Mouse (Mus musculus) stomach, postnatal 0 days (tissue): Measurements from ENCODE around the gene Glt8d2. TPM values are rescaled to one million over a fixed set of nuclear protein-coding genes. Genes with fewer than 3 reads are reported as not detected.
A peak's percentile ranks its signal among the peaks of the same experiment; 100 is the strongest.
"Not testable (repeated sequence)": the region's sequence is repeated elsewhere in the genome, so short reads cannot be mapped to it uniquely, and the experiment has no call there.

Source experiments
- ATAC-seq: fragments of 200-750 bp; cut with Nextera tagmentation; 2 replicates; pipeline ENCODE4 v1.8.0; 2017; ENCODE audit not compliant: low FRiP score, low TSS enrichment
- DNase-seq: peaks from one replicate; pipeline ENCODE4 v3.0.0-alpha.2; 2016; ENCODE audit warnings: low spot score
- H3K27ac ChIP-seq: fragments of 300-500 bp; sonication (generic); replicated peaks from 2 replicates; pipeline ENCODE4 v1.5.1; 2014; ENCODE audit warnings: mild to moderate bottlenecking, control low read depth
- H3K27me3 ChIP-seq: fragments of 300-500 bp; sonication (generic); 2 replicates; pipeline ENCODE4 v1.6.1; 2014; ENCODE audit warnings: low read length; ENCODE audit not compliant: control insufficient read depth, insufficient read depth
- H3K36me3 ChIP-seq: fragments of 300-500 bp; sonication (generic); 2 replicates; pipeline ENCODE4 v1.6.1; 2014; ENCODE audit warnings: low read length, mixed read lengths; ENCODE audit not compliant: control insufficient read depth, insufficient read depth
- H3K4me1 ChIP-seq: fragments of 300-500 bp; sonication (generic); replicated peaks from 2 replicates; pipeline ENCODE4 v1.6.1; 2014; ENCODE audit warnings: antibody characterized with exemption; ENCODE audit not compliant: control insufficient read depth, insufficient read depth
- H3K4me2 ChIP-seq: fragments of 300-500 bp; sonication (generic); replicated peaks from 2 replicates; pipeline ENCODE4 v1.6.1; 2014; ENCODE audit warnings: low read depth, mild to moderate bottlenecking, control low read depth, moderate library complexity
- H3K4me3 ChIP-seq: fragments of 300-500 bp; sonication (generic); 2 replicates; pipeline ENCODE4 v1.5.1; 2014; ENCODE audit warnings: low read depth, low read length, control low read depth
- H3K9ac ChIP-seq: fragments of 300-500 bp; sonication (generic); 2 replicates; pipeline ENCODE4 v1.6.1; 2014; ENCODE audit warnings: mild to moderate bottlenecking, low read length, control low read depth, mixed read lengths
- H3K9me3 ChIP-seq: fragments of 300-500 bp; sonication (generic); 2 replicates; pipeline ENCODE4 v1.6.1; 2016; ENCODE audit warnings: low read length; ENCODE audit not compliant: control insufficient read depth
- CTCF ChIP-seq: IDR thresholded peaks from 2 replicates; pipeline ENCODE4 v1.5.1; 2016; ENCODE audit warnings: antibody characterized with exemption, low read depth, mild to moderate bottlenecking, moderate library complexity
- EP300 ChIP-seq: optimal IDR thresholded peaks from 2 replicates; pipeline ENCODE3; 2016; ENCODE audit warnings: antibody characterized with exemption
- WGBS: fragments of 180-500 bp; shearing (Covaris S2); extraction: QIAGEN DNeasy Blood & Tissue Kit; methylation state at CpG from one replicate; pipeline ENCODE4 v1.1.7; 2014; 5-methylcytosine and 5-hydroxymethylcytosine counted together
- polyA plus RNA-seq: library from polyadenylated mRNA; unstranded; fragments of >200 nt; fragmentation: Nextera tagmentation; extraction: Ambion mirVana; gene quantifications from 2 replicates; pipeline ENCODE4 v1.2.1, GENCODE M21; 2015

The Glt8d2 gene
- polyA plus RNA-seq, 1 experiment from 2014 or later = 3.0 TPM

DNA sequence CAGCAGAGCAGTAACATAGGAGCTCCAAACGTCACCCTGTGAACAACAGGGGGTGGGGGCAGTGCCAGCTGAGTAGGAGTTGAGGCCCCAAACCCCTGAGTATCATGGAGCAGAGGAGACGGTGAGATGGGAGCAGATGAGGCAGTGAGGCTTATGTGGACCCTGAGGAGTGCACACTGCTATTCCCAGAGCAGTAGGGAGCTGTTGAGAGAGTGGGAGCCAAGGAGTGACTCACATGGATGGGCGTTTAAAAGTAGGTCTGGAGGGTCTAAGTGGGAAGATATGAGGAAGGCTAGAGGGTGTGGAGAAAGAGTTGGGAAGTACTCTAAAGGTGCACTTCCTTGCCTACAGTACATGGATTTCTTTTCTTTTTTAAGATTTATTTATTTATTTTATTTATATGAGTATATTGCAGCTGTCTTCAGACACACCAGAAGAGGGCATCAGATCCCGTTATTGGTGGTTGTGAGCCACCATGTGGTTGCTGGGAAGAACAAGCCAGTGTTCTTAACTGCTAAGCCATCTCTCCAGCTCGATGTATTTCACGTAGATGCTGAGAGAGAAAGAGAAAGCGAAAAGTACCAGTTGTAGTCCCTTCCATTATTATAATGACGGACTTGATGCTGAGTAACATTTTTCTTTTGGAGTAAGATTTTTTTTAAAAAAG is 51.3 kb downstream of the Glt8d2 start:
- H3K36me3 ChIP-seq = peaks cover 15% of the 10 kb centered on the region; the same call in 1 of the 2 replicates

DNA sequence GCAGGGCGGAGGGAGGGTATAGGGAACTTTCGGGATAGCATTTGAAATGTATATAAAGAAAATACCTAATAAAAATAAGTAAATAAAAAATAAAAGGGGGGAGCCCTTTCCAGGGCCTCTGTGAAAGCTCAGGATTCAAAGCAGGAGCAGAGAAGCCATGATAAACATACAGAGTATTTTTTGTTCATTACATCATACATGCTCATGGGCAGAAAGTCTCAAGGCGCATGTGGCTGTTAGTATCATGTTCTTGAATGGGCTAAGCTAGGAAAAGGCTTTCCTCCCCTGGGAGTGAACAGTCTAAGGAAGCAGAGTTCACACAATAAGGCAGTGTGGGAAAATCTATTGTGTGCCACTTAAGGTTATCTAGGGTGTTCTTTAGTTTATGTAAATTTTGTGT is 54.1 kb downstream of the Glt8d2 start:
- DNase-seq (no peak), ATAC-seq (no peak)
- Histone ChIP-seq H3K4me3 (no peak overlapping the region), H3K4me2 (no peak overlapping the region), H3K36me3 (peaks cover 9% of the 10 kb centered on the region; the same call in 1 of the 2 replicates), H3K27ac (no peak overlapping the region), H3K9me3 (no peaks in the 10 kb centered on the region), H3K4me1 (no peaks in the 10 kb centered on the region), H3K27me3 (no peaks in the 10 kb centered on the region), H3K9ac (no peak overlapping the region)
- 92% methylated on average over 3 of the region's 3 CpGs for WGBS
- no peak for TF ChIP-seq CTCF
- no peak for TF ChIP-seq EP300

More for the DNA sequence above, 51.3 kb downstream of the Glt8d2 start:
- Histone ChIP-seq H3K4me3 (no peak overlapping the region), H3K27me3 (no peaks in the 10 kb centered on the region), H3K9me3 (no peaks in the 10 kb centered on the region), H3K4me1 (no peaks in the 10 kb centered on the region), H3K4me2 (no peak overlapping the region), H3K27ac (no peak overlapping the region), H3K9ac (no peak overlapping the region)
- TF ChIP-seq CTCF (no peak), EP300 (no peak)
- 88% methylated on average over 8 of the region's 8 CpGs for WGBS
- ATAC-seq = no peak
- DNase-seq = no peak

DNA sequence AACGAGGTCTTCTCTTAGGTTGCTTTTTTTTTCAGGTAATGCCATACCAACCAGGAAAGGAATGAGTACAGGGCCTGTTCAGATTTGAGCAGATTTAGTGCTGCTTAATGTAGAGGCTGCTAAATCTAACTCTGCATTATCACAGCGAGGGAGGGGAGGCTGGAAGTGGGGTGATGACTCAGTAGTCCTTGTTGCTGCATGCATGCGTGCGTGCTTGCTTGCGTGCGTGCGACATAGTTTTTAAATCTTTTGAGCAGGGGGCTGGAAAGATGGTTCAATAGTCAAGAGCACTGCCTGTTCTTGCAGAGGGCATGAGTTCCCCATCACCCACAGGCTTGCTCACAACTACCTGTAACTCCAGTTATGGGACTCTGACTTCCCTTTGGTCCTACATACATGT is 56.1 kb downstream of the Glt8d2 start:
- TF ChIP-seq EP300 (no peak), CTCF (no peak)
- 84% methylated on average over 7 of the region's 7 CpGs for WGBS
- Histone ChIP-seq H3K36me3 (peaks cover 4% of the 10 kb centered on the region; the same call in 1 of the 2 replicates), H3K9ac (no peak overlapping the region), H3K4me3 (no peak overlapping the region), H3K4me1 (peaks cover 2% of the 10 kb centered on the region), H3K4me2 (no peak overlapping the region), H3K27me3 (no peaks in the 10 kb centered on the region), H3K9me3 (no peaks in the 10 kb centered on the region), H3K27ac (no peak overlapping the region)
- DNase-seq = no peak
- no peak for ATAC-seq

DNA sequence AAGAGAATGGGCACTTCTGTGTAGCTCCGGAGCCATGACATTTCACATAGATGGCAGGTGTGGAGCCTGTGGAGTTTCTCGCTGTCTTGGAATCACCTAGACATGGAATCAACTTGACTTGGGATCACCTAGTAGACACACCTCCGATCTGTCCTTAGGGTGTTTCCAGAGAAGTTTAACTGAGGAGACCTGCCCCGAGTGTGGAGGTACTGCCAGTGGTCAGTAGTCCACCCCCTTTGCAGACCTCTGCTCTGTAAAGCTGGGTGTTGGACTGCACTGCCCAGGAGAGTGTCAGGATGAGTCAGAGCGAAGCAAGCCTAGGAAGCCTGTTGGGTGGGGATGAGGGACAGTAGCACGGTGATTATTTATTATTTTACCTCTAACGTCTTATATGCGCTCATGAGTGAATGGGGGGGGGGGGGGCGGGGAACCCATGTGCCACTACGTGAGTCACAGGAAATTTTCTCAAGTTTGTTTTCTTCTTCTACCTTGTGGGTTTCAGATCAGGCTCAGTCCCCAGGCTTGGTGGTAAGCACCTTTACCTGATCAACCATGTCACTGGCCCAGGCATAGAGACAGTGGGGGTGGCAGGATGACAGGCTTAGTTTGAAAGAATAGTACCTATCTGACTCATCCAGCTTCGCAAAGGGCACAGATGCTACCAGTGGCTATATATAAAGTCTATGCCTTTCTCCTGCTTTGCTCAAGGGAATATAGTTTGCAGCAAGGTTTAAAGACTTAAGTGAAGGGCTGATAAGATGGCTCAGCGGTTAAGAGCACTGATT is 57.8 kb downstream of the Glt8d2 start:
- peaks cover 2% of the 10 kb centered on the region for H3K4me1 ChIP-seq
- H3K4me2 ChIP-seq = no peak overlapping the region
- H3K27ac ChIP-seq = no peak overlapping the region
- ATAC-seq (no peak), DNase-seq (no peak)
- H3K9me3 ChIP-seq = no peaks in the 10 kb centered on the region
- H3K36me3 ChIP-seq = no peaks in the 10 kb centered on the region; the same call in 1 of the 2 replicates
- H3K9ac ChIP-seq = no peak overlapping the region
- TF ChIP-seq CTCF (no peak), EP300 (no peak)
- H3K4me3 ChIP-seq = no peak overlapping the region
- WGBS = 95% methylated on average over 12 of the region's 12 CpGs
- H3K27me3 ChIP-seq = no peaks in the 10 kb centered on the region

DNA sequence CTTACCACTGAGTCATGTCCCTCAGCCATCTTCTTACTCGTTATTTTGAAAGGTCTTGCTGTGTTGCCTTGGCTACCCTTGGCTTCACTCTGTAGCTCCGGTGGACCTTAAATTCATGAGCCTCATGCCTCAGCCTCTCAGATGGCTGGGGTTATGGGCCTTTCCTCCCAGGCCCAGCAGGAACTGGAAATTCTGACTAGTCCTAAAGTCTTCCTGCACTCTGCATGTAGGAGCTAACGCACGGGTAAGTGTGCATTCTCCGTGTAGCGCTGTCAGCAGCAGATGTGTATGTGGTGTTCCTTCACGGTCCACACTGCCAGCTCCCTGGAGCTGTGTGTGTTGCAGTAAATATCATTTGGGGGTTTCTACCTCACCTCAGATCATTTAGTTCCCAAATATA is 59.3 kb downstream of the Glt8d2 start:
- no peak for TF ChIP-seq EP300
- TF ChIP-seq CTCF = no peak
- H3K4me2 ChIP-seq = no peak overlapping the region
- peaks cover 2% of the 10 kb centered on the region for H3K4me1 ChIP-seq
- no peak overlapping the region for H3K27ac ChIP-seq
- H3K9me3 ChIP-seq = no peaks in the 10 kb centered on the region
- no peak overlapping the region for H3K4me3 ChIP-seq
- no peak for DNase-seq
- H3K36me3 ChIP-seq = no peaks in the 10 kb centered on the region
- WGBS = 77% methylated on average over 7 of the region's 7 CpGs
- no peak for ATAC-seq
- H3K9ac ChIP-seq = no peak overlapping the region
- no peaks in the 10 kb centered on the region for H3K27me3 ChIP-seq

GRCm38 (mm10) chr10:82630497-82630896 is 60.0 kb downstream of the Glt8d2 start:
- 16% methylated on average over 7 of the region's 7 CpGs for WGBS
- ATAC-seq = no peak
- no peak for TF ChIP-seq CTCF
- no peak for TF ChIP-seq EP300
- Histone ChIP-seq H3K27ac (peak overlapping the region; percentile 87; the same call in 1 of the 2 replicates), H3K36me3 (no peaks in the 10 kb centered on the region), H3K4me3 (peak overlapping the region; percentile 74), H3K4me2 (peak overlapping the region; percentile 78), H3K9ac (peak overlapping the region; percentile 82), H3K9me3 (no peaks in the 10 kb centered on the region), H3K27me3 (no peaks in the 10 kb centered on the region), H3K4me1 (peaks cover 2% of the 10 kb centered on the region)
- DNase-seq = no peak

DNA sequence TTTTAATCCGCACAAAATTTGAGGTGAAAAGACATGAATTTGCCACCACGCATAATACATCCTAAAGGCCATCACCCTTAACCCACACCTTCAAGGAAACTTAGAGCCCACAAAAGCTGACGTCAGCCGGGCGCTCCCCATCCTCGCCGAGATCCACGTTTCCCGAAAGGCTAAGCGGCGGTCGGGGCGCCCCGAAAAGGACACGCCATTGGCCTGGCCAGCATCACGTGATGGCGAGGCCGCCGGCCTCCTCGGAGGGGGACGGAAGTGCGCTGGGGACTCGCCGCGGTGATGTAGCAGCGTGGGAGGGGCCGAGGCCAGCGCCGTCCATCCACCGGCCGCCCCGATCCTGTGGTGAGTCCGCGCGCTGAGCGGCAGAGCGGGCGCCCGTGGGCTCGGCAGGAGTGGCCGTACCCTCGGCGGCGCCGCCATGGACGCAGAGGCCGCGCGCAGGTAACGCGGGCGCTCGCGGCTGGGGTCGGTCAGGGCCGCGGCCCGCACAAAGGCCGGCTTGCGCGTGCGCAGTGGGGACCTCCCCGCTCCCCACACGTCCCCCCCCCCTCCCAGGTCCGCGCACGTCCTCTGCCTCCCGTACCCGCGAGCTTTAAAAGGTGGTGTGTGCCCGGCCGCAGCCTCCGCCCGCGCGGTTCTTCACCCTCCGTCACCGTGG is 60.7 kb downstream of the Glt8d2 start, which contains the start of gene Tdg:
Gene Tdg, plus strand, starts transcription at position 243 of the 670 bp plus-strand sequence.
- peak within 1 kb of the TSS; percentile 74 for H3K4me3 ChIP-seq
- H3K27ac ChIP-seq = peak within 1 kb of the TSS; percentile 96
- not testable (repeated sequence) for H3K36me3 ChIP-seq, H3K4me1 ChIP-seq, H3K9me3 ChIP-seq, H3K27me3 ChIP-seq
- ATAC-seq = peak; percentile 99
- WGBS = 2% methylated on average over 42 of the region's 78 CpGs
- peak; percentile 97 for DNase-seq
- peak within 1 kb of the TSS; percentile 83 for H3K4me2 ChIP-seq
- peak within 1 kb of the TSS; percentile 82 for H3K9ac ChIP-seq
